Mouse (Mus musculus) leukemia stem cell, adult 10-12 weeks (primary cell): Measurements from ENCODE around the gene Sertm1. TPM values are rescaled to one million over a fixed set of nuclear protein-coding genes. Genes with fewer than 3 reads are reported as not detected.

Experiments
- polyA plus RNA-seq: library from polyadenylated mRNA; stranded (reverse); fragments of >175 nt; gene quantifications from 2 replicates; pipeline ENCODE4 v1.2.3, GENCODE M21; 2012; ENCODE audit warnings: low replicate concordance

The Sertm1 gene
- polyA plus RNA-seq: not detected in 2 replicates

GRCm38 (mm10) chr3:54915643-54916071 lies at the start of gene Sertm1:
Sertm1 (minus strand) TSS chr3:54915887.

Other genes starting within 250 kb of the Sertm1 start
- gene Supt20, start 223.1 kb downstream of the Sertm1 start, polyA plus RNA-seq: 3.1 and 10.8 TPM in 2 replicates
- gene Gm21958, start 201.5 kb downstream of the Sertm1 start, polyA plus RNA-seq: not detected in 2 replicates
- 6.1 and 22.6 TPM in 2 replicates for gene Exosc8, start 180.5 kb downstream of the Sertm1 start, polyA plus RNA-seq
- 1.7 and 2.3 TPM in 2 replicates for gene Alg5, start 180.3 kb downstream of the Sertm1 start, polyA plus RNA-seq
- gene Smad9, start 160.3 kb downstream of the Sertm1 start, polyA plus RNA-seq: not detected in 2 replicates
- 41.6 and 67.5 TPM in 2 replicates for gene Rfxap, start 108.1 kb downstream of the Sertm1 start, polyA plus RNA-seq
- gene Ccna1, start 139.6 kb upstream of the Sertm1 start, polyA plus RNA-seq: 0.26 TPM in 1 of 2 replicates, not detected in the other
- gene Spg20, start 196.2 kb upstream of the Sertm1 start, polyA plus RNA-seq: 8.9 and 9.8 TPM in 2 replicates
- gene Ccdc169, start 221.5 kb upstream of the Sertm1 start, polyA plus RNA-seq: not detected in 2 replicates